Mouse (Mus musculus): ENCODE results near the gene Smg7. TPM values are rescaled to one million over a fixed set of nuclear protein-coding genes. Genes with fewer than 3 reads are reported as not detected.

The Smg7 gene
- total RNA-seq, 1 experiment: 88.4 TPM

- DNase-seq (ENCODE audit: low read depth, low spot score): no peak
- in situ Hi-C loops (cut with MboI; ENCODE audit: low sequenced_read_pairs in 2 of 2, unreplicated experiment in 2 of 2): no loop called here
- no peak overlapping the region for H3K9ac ChIP-seq (ENCODE audit: insufficient read depth, low read depth, low read length, poor library complexity, severe bottlenecking)
- no peak overlapping the region for H3K4me3 ChIP-seq (ENCODE audit: insufficient read depth in 1 of 2, low read depth in 1 of 2, low read length in 2 of 2, poor library complexity in 1 of 2, severe bottlenecking in 1 of 2)
- H3K9me3 ChIP-seq (ENCODE audit: control insufficient read depth, insufficient read depth, low read depth, low read length): no peaks in the 10 kb centered on the region
- H3K27ac ChIP-seq (ENCODE audit: insufficient read depth, low read depth, low read length, poor library complexity, severe bottlenecking): 0 out of 2 replicates have a peak overlapping the region, but pooled peaks have one; percentile 9
- H3K36me3 ChIP-seq (ENCODE audit: control insufficient read depth, insufficient read depth, low read length, poor library complexity, severe bottlenecking): peaks cover 39% of the 10 kb centered on the region
- H3K4me1 ChIP-seq (ENCODE audit: control insufficient read depth in 2 of 2, insufficient read depth in 2 of 2, low read length in 2 of 2, poor library complexity in 1 of 2): peaks cover 2 to 3% of the 10 kb centered on the region in 2 experiments; a peak in 2 of 4 replicates
- TF ChIP-seq MAFK (IDR thresholded peaks at IDR 0.05; ENCODE audit: insufficient read depth, low read depth, low read length): no peak
- no peak for TF ChIP-seq ZC3H11A (IDR thresholded peaks at IDR 0.05; ENCODE audit: borderline replicate concordance, low read depth, low read length)
- no peak for TF ChIP-seq CHD2 (IDR thresholded peaks at IDR 0.05; ENCODE audit: low read depth, low read length)
- TF ChIP-seq ZNF384 (IDR thresholded peaks at IDR 0.05; ENCODE audit: low read depth, low read length): no peak
- TF ChIP-seq HCFC1 (IDR thresholded peaks at IDR 0.05; ENCODE audit: borderline replicate concordance, insufficient read depth, low read length): no peak
These were observed 57.2 kb downstream of the Smg7 start for GRCm38 (mm10) chr1:152845211-152845730.

DNA sequence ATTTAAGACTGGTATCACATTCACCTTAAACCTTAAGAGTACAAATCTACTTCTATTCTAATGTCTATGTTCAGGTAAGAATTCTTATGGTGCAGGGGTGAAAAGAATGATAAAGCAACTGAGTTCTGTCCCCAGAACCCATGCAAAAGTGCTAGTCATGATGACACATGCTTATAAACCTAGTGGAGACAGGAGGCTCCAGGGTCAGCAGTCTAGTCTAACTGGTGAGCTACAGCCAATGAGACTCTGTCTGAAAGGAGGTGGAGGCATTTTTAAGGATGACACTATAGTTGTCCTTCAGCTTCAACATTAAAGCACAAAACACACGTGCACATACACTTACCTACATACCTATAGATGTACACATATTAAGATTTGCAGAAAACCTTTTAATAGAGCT, 57.8 kb downstream of the Smg7 start:
- in situ Hi-C loops (cut with MboI; ENCODE audit: low sequenced_read_pairs in 2 of 2, unreplicated experiment in 2 of 2): no loop called here
- TF ChIP-seq MAFK (IDR thresholded peaks at IDR 0.05; ENCODE audit: insufficient read depth, low read depth, low read length): no peak
- TF ChIP-seq ZNF384 (IDR thresholded peaks at IDR 0.05; ENCODE audit: low read depth, low read length): no peak
- no peak for TF ChIP-seq ZC3H11A (IDR thresholded peaks at IDR 0.05; ENCODE audit: borderline replicate concordance, low read depth, low read length)
- no peak for TF ChIP-seq CHD2 (IDR thresholded peaks at IDR 0.05; ENCODE audit: low read depth, low read length)
- TF ChIP-seq HCFC1 (IDR thresholded peaks at IDR 0.05; ENCODE audit: borderline replicate concordance, insufficient read depth, low read length): no peak
- H3K4me3 ChIP-seq (ENCODE audit: insufficient read depth in 1 of 2, low read depth in 1 of 2, low read length in 2 of 2, poor library complexity in 1 of 2, severe bottlenecking in 1 of 2): no peak overlapping the region

DNA sequence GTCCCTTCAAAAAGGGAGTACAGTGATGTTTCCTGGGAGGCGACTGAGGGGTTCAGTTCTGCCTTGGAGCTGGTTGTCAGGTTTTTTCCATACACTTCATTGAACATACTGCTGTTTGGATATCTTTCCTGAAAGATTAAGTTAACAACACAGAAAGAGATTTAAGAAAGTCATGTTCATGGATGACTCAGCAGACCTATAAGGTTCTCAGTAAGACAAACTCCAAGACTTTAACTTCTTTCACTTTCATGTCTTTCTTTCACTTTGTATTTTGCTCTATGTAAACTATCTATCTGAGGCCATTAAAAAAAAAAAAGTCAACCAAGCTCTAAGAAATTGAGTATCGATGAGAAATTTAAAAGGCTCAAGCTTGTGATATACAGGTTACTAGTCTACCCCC, 61.4 kb downstream of the Smg7 start:
- in situ Hi-C loops (cut with MboI; ENCODE audit: low sequenced_read_pairs in 2 of 2, unreplicated experiment in 2 of 2): no loop called here
- DNase-seq (ENCODE audit: low read depth, low spot score): no peak
- Histone ChIP-seq H3K9me3 (ENCODE audit: control insufficient read depth, insufficient read depth, low read depth, low read length) (no peaks in the 10 kb centered on the region), H3K4me3 (ENCODE audit: insufficient read depth in 1 of 2, low read depth in 1 of 2, low read length in 2 of 2, poor library complexity in 1 of 2, severe bottlenecking in 1 of 2) (no peak overlapping the region), H3K27ac (ENCODE audit: insufficient read depth, low read depth, low read length, poor library complexity, severe bottlenecking) (no peak overlapping the region), H3K9ac (ENCODE audit: insufficient read depth, low read depth, low read length, poor library complexity, severe bottlenecking) (no peak overlapping the region), H3K36me3 (ENCODE audit: control insufficient read depth, insufficient read depth, low read length, poor library complexity, severe bottlenecking) (peaks cover 47% of the 10 kb centered on the region), H3K4me1 (ENCODE audit: control insufficient read depth in 2 of 2, insufficient read depth in 2 of 2, low read length in 2 of 2, poor library complexity in 1 of 2) (peaks cover 7 to 14% of the 10 kb centered on the region in 2 experiments; a peak in 2 of 4 replicates)
- TF ChIP-seq CHD2 (IDR thresholded peaks at IDR 0.05; ENCODE audit: low read depth, low read length): no peak
- no peak for TF ChIP-seq ZC3H11A (IDR thresholded peaks at IDR 0.05; ENCODE audit: borderline replicate concordance, low read depth, low read length)
- TF ChIP-seq MAFK (IDR thresholded peaks at IDR 0.05; ENCODE audit: insufficient read depth, low read depth, low read length): no peak
- no peak for TF ChIP-seq HCFC1 (IDR thresholded peaks at IDR 0.05; ENCODE audit: borderline replicate concordance, insufficient read depth, low read length)
- TF ChIP-seq ZNF384 (IDR thresholded peaks at IDR 0.05; ENCODE audit: low read depth, low read length): no peak

More for the DNA sequence above, 57.8 kb downstream of the Smg7 start:
- Histone ChIP-seq H3K27ac (ENCODE audit: insufficient read depth, low read depth, low read length, poor library complexity, severe bottlenecking) (no peak overlapping the region), H3K9me3 (ENCODE audit: control insufficient read depth, insufficient read depth, low read depth, low read length) (no peaks in the 10 kb centered on the region), H3K9ac (ENCODE audit: insufficient read depth, low read depth, low read length, poor library complexity, severe bottlenecking) (no peak overlapping the region), H3K4me1 (ENCODE audit: control insufficient read depth in 2 of 2, insufficient read depth in 2 of 2, low read length in 2 of 2, poor library complexity in 1 of 2) (peaks cover 2 to 3% of the 10 kb centered on the region in 2 experiments; a peak in 2 of 4 replicates), H3K36me3 (ENCODE audit: control insufficient read depth, insufficient read depth, low read length, poor library complexity, severe bottlenecking) (peaks cover 44% of the 10 kb centered on the region)
- DNase-seq (ENCODE audit: low read depth, low spot score): no peak

DNA sequence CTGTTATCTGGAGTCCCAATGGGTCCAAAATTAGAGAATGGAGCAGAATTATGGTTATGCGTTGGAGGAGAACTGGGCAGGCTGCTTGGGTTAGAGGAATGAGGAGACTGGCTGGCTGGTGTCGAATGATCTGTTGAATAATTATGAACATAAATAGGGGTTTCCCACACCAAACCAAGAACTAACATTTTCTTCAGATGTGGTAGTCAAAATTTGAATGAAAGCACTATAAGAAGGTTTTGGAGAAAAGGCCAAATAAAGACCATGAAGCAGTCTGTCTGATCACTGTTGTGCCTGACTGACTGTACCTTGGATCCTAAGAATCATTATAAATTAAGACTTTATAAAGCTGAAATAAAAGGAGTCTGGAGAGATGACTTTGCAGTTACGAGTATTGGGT, 62.1 kb downstream of the Smg7 start:
- Histone ChIP-seq H3K9ac (ENCODE audit: insufficient read depth, low read depth, low read length, poor library complexity, severe bottlenecking) (no peak overlapping the region), H3K27ac (ENCODE audit: insufficient read depth, low read depth, low read length, poor library complexity, severe bottlenecking) (no peak overlapping the region), H3K4me1 (ENCODE audit: control insufficient read depth in 2 of 2, insufficient read depth in 2 of 2, low read length in 2 of 2, poor library complexity in 1 of 2) (peaks cover 7 to 14% of the 10 kb centered on the region in 2 experiments; a peak in 3 of 4 replicates), H3K9me3 (ENCODE audit: control insufficient read depth, insufficient read depth, low read depth, low read length) (no peaks in the 10 kb centered on the region), H3K4me3 (ENCODE audit: insufficient read depth in 1 of 2, low read depth in 1 of 2, low read length in 2 of 2, poor library complexity in 1 of 2, severe bottlenecking in 1 of 2) (no peak overlapping the region), H3K36me3 (ENCODE audit: control insufficient read depth, insufficient read depth, low read length, poor library complexity, severe bottlenecking) (peaks cover 45% of the 10 kb centered on the region)
- no peak for DNase-seq (ENCODE audit: low read depth, low spot score)
- in situ Hi-C loops (cut with MboI; ENCODE audit: low sequenced_read_pairs in 2 of 2, unreplicated experiment in 2 of 2): no loop called here
- TF ChIP-seq ZC3H11A (IDR thresholded peaks at IDR 0.05; ENCODE audit: borderline replicate concordance, low read depth, low read length) (no peak), ZNF384 (IDR thresholded peaks at IDR 0.05; ENCODE audit: low read depth, low read length) (no peak), HCFC1 (IDR thresholded peaks at IDR 0.05; ENCODE audit: borderline replicate concordance, insufficient read depth, low read length) (no peak), CHD2 (IDR thresholded peaks at IDR 0.05; ENCODE audit: low read depth, low read length) (no peak), MAFK (IDR thresholded peaks at IDR 0.05; ENCODE audit: insufficient read depth, low read depth, low read length) (no peak)

Measured in ES-E14 (cell line).